Comparison of ENCODE assay signal across 8 mouse cellular contexts in genomic region chrX:155622527-155622926, GRCm38 (mm10). TPM values are rescaled to one million over a fixed set of nuclear protein-coding genes. Genes with fewer than 3 reads are reported as not detected.
A peak's percentile ranks its signal among the peaks of the same experiment; 100 is the strongest.
DNase-seq lines count a peak whose midpoint lies in the region; ATAC-seq and TF ChIP-seq lines count a peak whose summit lies in the region.

No protein-coding gene starts in this region.

- H3K4me2 ChIP-seq in intestine, embryonic 14.5 days (ENCODE audit: low read length): peak overlapping the region; percentile 74
- H3K4me2 ChIP-seq in midbrain, embryonic 16.5 days (ENCODE audit: low read length): peak overlapping the region; percentile 70

- H3K27me3 ChIP-seq in heart, embryonic 10.5 days (ENCODE audit: insufficient read depth, poor library complexity, severe bottlenecking): peaks cover 57% of the 10 kb centered on the region
- peaks cover 3% of the 10 kb centered on the region; the same call in 1 of the 2 replicates for H3K27me3 ChIP-seq in spleen, adult 2 months (ENCODE audit: control insufficient read depth, insufficient read depth, low read length)
- H3K27me3 ChIP-seq in intestine, embryonic 14.5 days (replicated peaks; ENCODE audit: control insufficient read depth, insufficient read depth, low read length): peaks cover 34% of the 10 kb centered on the region
- H3K27me3 ChIP-seq in midbrain, embryonic 16.5 days (ENCODE audit: control insufficient read depth, insufficient read depth, low read depth, low read length): no peaks in the 10 kb centered on the region

- H3K27ac ChIP-seq in heart, embryonic 10.5 days: no peak overlapping the region
- no peak overlapping the region for H3K27ac ChIP-seq in spleen, adult 2 months (ENCODE audit: insufficient read depth, low read length)
- no peak overlapping the region for H3K27ac ChIP-seq in intestine, embryonic 14.5 days (ENCODE audit: low read depth)
- H3K27ac ChIP-seq in midbrain, embryonic 16.5 days (ENCODE audit: low read length): peak overlapping the region; percentile 82

- no peak for DNase-seq in heart, embryonic 10.5 days (ENCODE audit: low spot score)
- DNase-seq in heart, postnatal 25 days (ENCODE audit: low spot score): no peak
- DNase-seq in spleen, adult 2 months (ENCODE audit: low read depth in 1 of 2, low spot score in 2 of 2): no peak
- DNase-seq in spleen, adult 12 weeks (ENCODE audit: low spot score): no peak
- peak; percentile 54 for DNase-seq in intestine, embryonic 14.5 days (ENCODE audit: low spot score)
- DNase-seq in adrenal gland, postnatal 10 days: no peak
- no peak for DNase-seq in testis, postnatal 10 days (ENCODE audit: low spot score)

- H3K4me3 ChIP-seq in heart, embryonic 10.5 days: peak overlapping the region; percentile 63
- H3K4me3 ChIP-seq in spleen, adult 2 months (ENCODE audit: extremely low read depth, insufficient read depth, insufficient read length): peak overlapping the region; percentile 14; the same call in 1 of the 2 replicates
- peak overlapping the region; percentile 38 for H3K4me3 ChIP-seq in intestine, embryonic 14.5 days (ENCODE audit: low read depth, low read length)
- H3K4me3 ChIP-seq in midbrain, embryonic 16.5 days (ENCODE audit: low read depth, low read length): peak overlapping the region; percentile 57

- TF ChIP-seq CTCF in spleen, adult 2 months (IDR thresholded peaks at IDR 0.05; ENCODE audit: extremely low read depth, insufficient read depth, insufficient read length, insufficient replicate concordance): no peak

- H3K4me1 ChIP-seq in heart, embryonic 10.5 days: no peaks in the 10 kb centered on the region
- H3K4me1 ChIP-seq in spleen, adult 2 months (ENCODE audit: control insufficient read depth, insufficient read depth, insufficient read length): no peaks in the 10 kb centered on the region
- H3K4me1 ChIP-seq in intestine, embryonic 14.5 days (replicated peaks; ENCODE audit: control insufficient read depth, insufficient read depth, low read length): no peaks in the 10 kb centered on the region
- H3K4me1 ChIP-seq in midbrain, embryonic 16.5 days (ENCODE audit: control insufficient read depth, insufficient read depth, low read length): 0 out of 2 replicates have a peak, but pooled peaks cover 3% of the 10 kb centered on the region

- H3K9me3 ChIP-seq in heart, embryonic 10.5 days: no peaks in the 10 kb centered on the region
- no peaks in the 10 kb centered on the region for H3K9me3 ChIP-seq in intestine, embryonic 14.5 days (ENCODE audit: control insufficient read depth, low read length)
- no peaks in the 10 kb centered on the region for H3K9me3 ChIP-seq in midbrain, embryonic 16.5 days (replicated peaks; ENCODE audit: control insufficient read depth, low read length, poor library complexity, severe bottlenecking)

- TF ChIP-seq POLR2A in spleen, adult 2 months (IDR thresholded peaks at IDR 0.05; ENCODE audit: low read depth, low read length): no peak

- WGBS in heart, embryonic 10.5 days: 10% methylated on average over 24 of the region's 24 CpGs
- WGBS in spleen, adult 2 months: 29% methylated on average over 24 of the region's 24 CpGs
- WGBS in intestine, embryonic 14.5 days: 15% methylated on average over 24 of the region's 24 CpGs
- WGBS in midbrain, embryonic 16.5 days: 29% methylated on average over 24 of the region's 24 CpGs

- no peaks in the 10 kb centered on the region for H3K36me3 ChIP-seq in heart, embryonic 10.5 days
- H3K36me3 ChIP-seq in spleen, adult 2 months (ENCODE audit: control insufficient read depth, insufficient read depth, low read length): no peaks in the 10 kb centered on the region
- no peaks in the 10 kb centered on the region for H3K36me3 ChIP-seq in intestine, embryonic 14.5 days (ENCODE audit: control insufficient read depth, insufficient read depth, low read length)
- H3K36me3 ChIP-seq in midbrain, embryonic 16.5 days (ENCODE audit: control insufficient read depth, insufficient read depth, low read length): no peaks in the 10 kb centered on the region

- no peak overlapping the region for H3K9ac ChIP-seq in intestine, embryonic 14.5 days (ENCODE audit: low read length)
- H3K9ac ChIP-seq in midbrain, embryonic 16.5 days (ENCODE audit: low read depth, low read length): peak overlapping the region; percentile 67

- intact Hi-C loops in heart, postnatal 25 days (cut with DNase I): no loop called here

- no peak for ATAC-seq in intestine, embryonic 14.5 days (replicated peaks; ENCODE audit: low FRiP score, low TSS enrichment, low read depth)
- ATAC-seq in midbrain, embryonic 16.5 days: peak; percentile 47

RNA-seq across cellular contexts. Expression of gene Ptchd1, which starts 1.1 kb away (rescaled TPM):
- 0.12 and 0.34 TPM in 2 replicates for polyA plus RNA-seq in heart, embryonic 10.5 days (2016; fragmentation: Nextera tagmentation; extraction: Ambion mirVana)
- under 1 TPM in 1 of 2 experiments, not detected in 1; 0.22 TPM for total RNA-seq in heart, postnatal 25 days (2021)
- polyA plus RNA-seq in spleen, adult 2 months (2012; rRNA removed): 0.56 and 0.60 TPM in 2 replicates
- 1.1 TPM in 2 replicates for polyA plus RNA-seq in intestine, embryonic 14.5 days (2014; fragmentation: Nextera tagmentation; extraction: Ambion mirVana)
- polyA plus RNA-seq in midbrain, embryonic 16.5 days (2015; fragmentation: Nextera tagmentation; extraction: Ambion mirVana): 10.4 and 10.9 TPM in 2 replicates
- total RNA-seq in adrenal gland, postnatal 10 days (2021): 1 to 10 TPM in 1 of 2 experiments, under 1 TPM in 1; 0.48 to 1.2 TPM

RNA-seq across cellular contexts. Expression of gene Gm15155, which starts 2.0 kb away (rescaled TPM):
- not detected in 2 replicates for polyA plus RNA-seq in heart, embryonic 10.5 days (2016; fragmentation: Nextera tagmentation; extraction: Ambion mirVana)
- not detected for total RNA-seq in heart, postnatal 25 days (2021)
- polyA plus RNA-seq in spleen, adult 2 months (2012; rRNA removed): not detected in 2 replicates
- polyA plus RNA-seq in intestine, embryonic 14.5 days (2014; fragmentation: Nextera tagmentation; extraction: Ambion mirVana): not detected in 2 replicates
- polyA plus RNA-seq in midbrain, embryonic 16.5 days (2015; fragmentation: Nextera tagmentation; extraction: Ambion mirVana): not detected in 2 replicates
- not detected for total RNA-seq in adrenal gland, postnatal 10 days (2021)
